Mouse (Mus musculus) natural killer cell, adult 2 months (primary cell): ENCODE measurements around the gene Gm12794.
"Not testable (repeated sequence)": the region's sequence is repeated elsewhere in the genome, so short reads cannot be mapped to it uniquely, and the experiment has no call there.

Source experiments
- DNase-seq, 2 experiments: peaks; one replicate each; pipeline ENCODE4 v3.0.0; 2022; ENCODE audit warnings: low spot score in 2 of 2

Gm12794 gene

DNA sequence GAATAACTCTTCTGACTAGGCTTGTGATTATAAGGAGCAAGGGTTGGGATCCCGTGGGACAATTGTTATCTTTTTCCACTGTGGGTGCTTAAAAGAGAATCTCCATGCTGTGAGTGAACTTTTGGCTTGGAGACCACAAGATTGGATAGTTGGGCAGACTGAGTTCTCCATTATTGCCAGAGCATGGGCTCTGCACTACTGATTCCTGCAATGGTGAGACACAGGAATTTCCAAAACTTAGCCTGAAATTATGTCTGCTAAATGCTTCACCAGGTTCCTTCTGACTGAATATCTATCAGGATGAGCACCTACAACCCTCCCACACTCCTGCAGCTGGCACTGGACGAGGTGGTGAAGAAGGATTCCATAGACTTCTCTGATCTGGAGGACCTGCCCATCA lies at the start of gene Gm12794:
Gene Gm12794 (plus strand): TSS at position 301 of the 400 bp plus-strand sequence.
- not testable (repeated sequence) for DNase-seq

DNA sequence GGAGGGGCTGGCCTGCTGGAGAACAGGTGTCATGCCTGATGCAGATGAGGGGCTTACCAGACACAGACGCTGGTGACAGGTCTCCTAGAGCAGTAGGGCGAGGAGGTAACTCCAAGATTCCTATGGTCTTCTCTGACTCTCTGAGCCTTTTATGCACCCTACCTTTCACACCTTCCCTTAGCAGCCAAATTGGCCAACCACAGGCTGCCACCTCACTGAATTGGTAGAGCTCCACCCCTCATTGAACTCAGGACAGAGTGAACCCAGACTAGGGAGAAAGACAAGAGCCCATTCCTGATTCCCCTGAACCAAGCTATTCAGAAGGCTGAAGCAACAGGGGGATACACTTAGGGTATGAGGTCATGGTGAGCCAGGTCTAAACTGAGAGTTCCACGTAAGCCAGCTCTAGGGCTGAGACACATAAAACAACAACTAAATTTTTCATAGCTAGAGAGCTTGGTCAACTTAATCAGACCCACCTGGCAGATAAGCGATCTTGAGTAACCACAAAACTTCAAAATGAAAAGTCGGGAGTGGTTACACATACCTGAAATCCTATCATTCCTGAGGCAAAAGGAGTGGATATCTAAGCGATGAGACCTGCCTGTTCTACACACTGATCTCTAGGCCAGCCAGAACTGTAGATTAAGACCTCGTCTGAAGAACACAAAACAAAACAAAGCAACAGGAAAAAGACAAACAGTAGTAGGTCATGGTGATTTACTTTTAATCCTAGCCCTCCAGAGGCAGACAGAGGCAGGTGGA lies 46.4 kb upstream of the Gm12794 start, which contains the start of gene C130073F10Rik:
Gene C130073F10Rik (minus strand): TSS at position 134 of the 765 bp plus-strand sequence.
- DNase-seq: no peak

DNA sequence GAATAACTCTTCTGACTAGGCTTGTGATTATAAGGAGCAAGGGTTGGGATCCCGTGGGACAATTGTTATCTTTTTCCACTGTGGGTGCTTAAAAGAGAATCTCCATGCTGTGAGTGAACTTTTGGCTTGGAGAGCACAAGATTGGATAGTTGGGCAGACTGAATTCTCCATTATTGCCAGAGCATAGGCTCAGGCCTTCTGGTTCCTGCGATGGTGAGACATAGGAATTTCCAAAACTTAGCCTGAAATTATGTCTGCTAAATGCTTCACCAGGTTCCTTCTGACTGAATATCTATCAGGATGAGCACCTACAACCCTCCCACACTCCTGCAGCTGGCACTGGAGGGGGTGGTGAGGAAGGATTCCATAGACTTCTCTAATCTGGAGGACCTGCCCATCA lies 31.4 kb upstream of the Gm12794 start, which contains the start of gene Gm12800:
Gene Gm12800 (plus strand): TSS at position 301 of the 400 bp plus-strand sequence.
- not testable (repeated sequence) for DNase-seq

DNA sequence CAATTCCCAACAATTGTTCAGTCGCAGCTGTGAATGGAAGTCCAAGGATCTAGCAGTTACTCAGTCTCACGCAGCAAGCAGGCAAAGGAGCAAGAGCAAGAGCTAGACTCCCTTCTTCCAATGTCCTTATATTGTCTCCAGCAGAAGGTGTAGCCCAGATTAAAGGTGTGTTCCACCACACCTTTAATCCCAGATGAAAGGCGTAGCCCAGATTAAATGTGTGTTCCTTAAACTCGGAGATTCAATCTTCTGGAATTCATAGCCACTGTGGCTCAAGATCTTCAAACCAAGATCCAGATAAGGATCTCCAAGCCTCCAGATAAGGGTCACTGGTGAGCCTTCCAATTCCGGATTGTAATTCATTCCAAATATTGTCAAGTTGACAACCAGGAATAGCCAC lies 40.7 kb downstream of the Gm12794 start, which contains the start of gene Gm12790:
Gene Gm12790 (minus strand): TSS at position 101 of the 400 bp plus-strand sequence.
- DNase-seq: not testable (repeated sequence)

DNA sequence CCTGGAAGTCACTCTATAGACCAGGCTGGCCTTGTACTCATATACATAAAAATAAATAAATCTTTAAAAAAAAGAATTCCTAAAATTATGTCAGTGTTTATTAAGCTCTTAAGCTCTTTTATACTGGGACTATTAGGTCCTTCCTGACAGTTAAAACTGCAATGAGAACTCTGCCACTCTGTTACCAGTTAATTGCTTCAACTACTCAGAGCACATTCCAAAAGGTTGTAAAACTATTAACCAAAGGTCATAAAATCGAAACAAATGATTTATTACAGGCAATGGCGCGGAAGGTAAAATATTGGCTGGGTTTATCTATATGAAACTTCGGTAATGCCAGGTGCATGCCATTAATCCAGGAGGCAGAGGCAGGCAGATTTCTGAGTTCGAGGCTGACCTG lies 45.5 kb downstream of the Gm12794 start:
- DNase-seq: no peak

DNA sequence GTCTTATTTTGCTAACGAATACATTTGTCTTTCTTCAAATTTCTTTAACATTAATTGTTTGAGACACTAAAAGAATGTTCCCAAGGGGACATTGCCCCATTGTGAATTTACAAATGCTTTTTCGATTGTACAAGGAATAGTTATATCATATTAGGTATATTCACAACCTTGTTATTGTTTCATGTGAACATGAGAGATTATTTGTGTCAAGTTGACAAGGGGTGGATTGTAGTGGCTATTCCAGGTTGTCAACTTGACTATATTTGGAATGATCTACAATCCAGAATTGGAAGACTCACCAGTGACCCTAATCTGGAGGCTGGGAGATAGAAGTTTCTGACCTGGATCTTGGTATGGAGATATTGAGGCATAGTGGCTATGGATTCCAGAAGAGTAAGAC lies 46.1 kb downstream of the Gm12794 start, which contains the start of gene Gm12789:
Gene Gm12789 (plus strand): TSS at position 301 of the 400 bp plus-strand sequence.
- DNase-seq: not testable (repeated sequence)
